In the genomic region with DNA sequence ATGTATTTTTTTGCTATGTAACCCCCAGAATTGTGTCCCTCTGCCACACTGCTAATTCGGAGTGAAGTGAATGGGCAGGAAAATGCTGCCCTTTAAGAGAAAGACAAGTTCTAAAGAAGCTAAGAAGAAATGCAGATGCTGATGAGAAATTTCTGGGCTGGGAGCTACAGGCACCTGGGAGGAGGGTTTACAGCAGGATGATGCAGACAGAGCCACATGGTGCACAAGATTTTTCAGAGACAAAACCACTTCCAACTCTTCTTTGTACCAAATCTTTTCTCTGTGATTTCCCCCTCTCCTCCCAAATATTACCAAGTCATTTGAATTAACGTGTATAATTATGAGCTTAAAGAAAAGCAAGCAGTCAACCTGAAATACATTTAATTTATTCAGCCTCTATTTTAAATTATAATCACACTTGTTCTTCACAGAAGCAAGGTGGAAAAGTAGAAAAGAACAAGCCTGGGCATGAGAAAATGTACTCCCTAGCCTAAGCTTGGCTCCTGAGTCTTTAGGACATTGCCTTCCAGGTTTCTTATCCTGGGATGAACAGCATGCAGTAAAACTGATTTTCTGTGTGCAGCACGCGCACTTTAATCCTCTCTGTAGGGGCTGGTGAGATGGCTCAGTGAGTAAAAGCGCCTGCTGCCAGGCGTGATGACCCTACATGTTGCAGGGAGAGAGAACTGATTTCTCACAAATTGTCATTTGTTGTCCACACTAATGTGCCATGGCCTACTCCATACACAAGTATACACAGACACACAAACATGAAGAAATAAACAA, we compare ENCODE assay signal across 20 mouse cellular contexts.
DNase-seq lines count a peak whose midpoint lies in the region; ATAC-seq and TF ChIP-seq lines count a peak whose summit lies in the region.
"Had no signal": no experiment of that assay in that cellular context is flagged by ENCODE, and none has a peak within 500 bp of the region (broad histone marks: within the 10 kb centered on the region; RNA-seq: fewer than 3 reads in every experiment).

No protein-coding gene starts in this region.

- H3K27me3 ChIP-seq in forebrain, embryonic 14.5 days (replicated peaks; ENCODE audit: control insufficient read depth, insufficient read depth, low read length): no peaks in the 10 kb centered on the region
- H3K27me3 ChIP-seq in forebrain, embryonic 11.5 days (ENCODE audit: control insufficient read depth, insufficient read depth, low read length): no peaks in the 10 kb centered on the region
- no peaks in the 10 kb centered on the region for H3K27me3 ChIP-seq in midbrain, embryonic 16.5 days (ENCODE audit: control insufficient read depth, insufficient read depth, low read depth, low read length)
- H3K27me3 ChIP-seq in midbrain, postnatal 0 days (ENCODE audit: insufficient read depth, low read length): no peaks in the 10 kb centered on the region
- no peaks in the 10 kb centered on the region for H3K27me3 ChIP-seq in intestine, embryonic 16.5 days (replicated peaks; ENCODE audit: control insufficient read depth, insufficient read depth, low read length)
- H3K27me3 ChIP-seq: CH12.LX; embryonic facial prominence, embryonic 13.5 days had no signal

- DNase-seq in forebrain, embryonic 14.5 days (ENCODE audit: low spot score): peak; percentile 19
- DNase-seq in forebrain, embryonic 11.5 days (ENCODE audit: low spot score): no peak
- DNase-seq in midbrain, postnatal 0 days (ENCODE audit: low spot score): no peak
- DNase-seq in cerebellum, adult 9-11 months: peak; percentile 66
- no peak for DNase-seq in right cerebral cortex, adult 18-20 months
- DNase-seq: adrenal gland, postnatal 36 days; heart, postnatal 10 days; kidney, adult 2 months; kidney, postnatal 10 days; lung, adult 18-20 months; lung, postnatal 14 days; right cerebral cortex, postnatal 14 days; spleen, adult 18-20 months; thymus, postnatal 36 days had no signal

- no peaks in the 10 kb centered on the region for H3K9me3 ChIP-seq in forebrain, embryonic 14.5 days (replicated peaks; ENCODE audit: control insufficient read depth, low read length)
- no peaks in the 10 kb centered on the region for H3K9me3 ChIP-seq in forebrain, embryonic 11.5 days (ENCODE audit: control insufficient read depth, low read length)
- H3K9me3 ChIP-seq in midbrain, embryonic 16.5 days (replicated peaks; ENCODE audit: control insufficient read depth, low read length, poor library complexity, severe bottlenecking): no peaks in the 10 kb centered on the region
- H3K9me3 ChIP-seq in midbrain, postnatal 0 days (ENCODE audit: low read length): no peaks in the 10 kb centered on the region
- no peaks in the 10 kb centered on the region for H3K9me3 ChIP-seq in intestine, embryonic 16.5 days (ENCODE audit: control insufficient read depth, low read length)
- H3K9me3 ChIP-seq: embryonic facial prominence, embryonic 13.5 days; heart, embryonic 10.5 days had no signal

- H3K36me3 ChIP-seq in forebrain, embryonic 14.5 days (ENCODE audit: control insufficient read depth, insufficient read depth, low read length): no peaks in the 10 kb centered on the region
- H3K36me3 ChIP-seq in forebrain, embryonic 11.5 days (ENCODE audit: control insufficient read depth, insufficient read depth, low read length): no peaks in the 10 kb centered on the region
- H3K36me3 ChIP-seq in midbrain, embryonic 16.5 days (ENCODE audit: control insufficient read depth, insufficient read depth, low read length): no peaks in the 10 kb centered on the region
- H3K36me3 ChIP-seq in midbrain, postnatal 0 days (ENCODE audit: insufficient read depth, low read length): no peaks in the 10 kb centered on the region
- H3K36me3 ChIP-seq in intestine, embryonic 16.5 days (ENCODE audit: control insufficient read depth, insufficient read depth, low read length): no peaks in the 10 kb centered on the region
- H3K36me3 ChIP-seq: embryonic facial prominence, embryonic 13.5 days; heart, embryonic 10.5 days had no signal

- WGBS in forebrain, embryonic 14.5 days: 17% methylated on average over 6 of the region's 6 CpGs
- WGBS in forebrain, embryonic 11.5 days: 28% methylated on average over 6 of the region's 6 CpGs
- 24% methylated on average over 6 of the region's 6 CpGs for WGBS in midbrain, embryonic 16.5 days
- WGBS in midbrain, postnatal 0 days: 39% methylated on average over 6 of the region's 6 CpGs
- WGBS in intestine, embryonic 16.5 days: 71% methylated on average over 6 of the region's 6 CpGs

- ATAC-seq in forebrain, embryonic 14.5 days: no peak
- no peak for ATAC-seq in forebrain, embryonic 11.5 days (replicated peaks; ENCODE audit: low FRiP score)
- no peak for ATAC-seq in midbrain, embryonic 16.5 days
- no peak for ATAC-seq in midbrain, postnatal 0 days (ENCODE audit: low FRiP score)
- no peak for ATAC-seq in intestine, embryonic 16.5 days

- H3K27ac ChIP-seq in forebrain, embryonic 14.5 days (ENCODE audit: low read depth, low read length): no peak overlapping the region
- no peak overlapping the region for H3K27ac ChIP-seq in forebrain, embryonic 11.5 days (ENCODE audit: low read depth, low read length)
- peak overlapping the region; percentile 19; the same call in 1 of the 2 replicates for H3K27ac ChIP-seq in midbrain, embryonic 16.5 days (ENCODE audit: low read length)
- H3K27ac ChIP-seq in midbrain, postnatal 0 days (ENCODE audit: low read depth, low read length): no peak overlapping the region
- no peak overlapping the region for H3K27ac ChIP-seq in intestine, embryonic 16.5 days (ENCODE audit: low read length)
- H3K27ac ChIP-seq: embryonic facial prominence, embryonic 13.5 days; heart, embryonic 10.5 days had no signal

- H3K4me2 ChIP-seq in forebrain, embryonic 14.5 days (ENCODE audit: low read length): no peak overlapping the region
- no peak overlapping the region for H3K4me2 ChIP-seq in forebrain, embryonic 11.5 days (ENCODE audit: low read depth, low read length, severe bottlenecking)
- H3K4me2 ChIP-seq in midbrain, embryonic 16.5 days (ENCODE audit: low read length): no peak overlapping the region
- H3K4me2 ChIP-seq in midbrain, postnatal 0 days (ENCODE audit: low read depth, low read length, poor library complexity, severe bottlenecking): no peak overlapping the region
- H3K4me2 ChIP-seq in intestine, embryonic 16.5 days (ENCODE audit: low read depth, low read length): no peak overlapping the region
- H3K4me2 ChIP-seq: embryonic facial prominence, embryonic 13.5 days; liver, embryonic 11.5 days had no signal

- TF ChIP-seq CTCF in midbrain, postnatal 0 days (IDR thresholded peaks at IDR 0.05): no peak

- H3K4me3 ChIP-seq in forebrain, embryonic 14.5 days (ENCODE audit: low read depth, low read length): no peak overlapping the region
- no peak overlapping the region for H3K4me3 ChIP-seq in forebrain, embryonic 11.5 days (ENCODE audit: low read depth, low read length)
- H3K4me3 ChIP-seq in midbrain, embryonic 16.5 days (ENCODE audit: low read depth, low read length): no peak overlapping the region
- H3K4me3 ChIP-seq in midbrain, postnatal 0 days (ENCODE audit: low read depth, low read length): no peak overlapping the region
- H3K4me3 ChIP-seq in intestine, embryonic 16.5 days (ENCODE audit: low read length): no peak overlapping the region
- H3K4me3 ChIP-seq: embryonic facial prominence, embryonic 13.5 days; heart, embryonic 10.5 days had no signal

- H3K4me1 ChIP-seq in forebrain, embryonic 14.5 days (ENCODE audit: control insufficient read depth, insufficient read depth, low read length): peaks cover 15% of the 10 kb centered on the region; the same call in 1 of the 2 replicates
- peaks cover 2% of the 10 kb centered on the region; the same call in 1 of the 2 replicates for H3K4me1 ChIP-seq in forebrain, embryonic 11.5 days (replicated peaks; ENCODE audit: control insufficient read depth, insufficient read depth, low read length)
- peaks cover 10% of the 10 kb centered on the region for H3K4me1 ChIP-seq in midbrain, embryonic 16.5 days (ENCODE audit: control insufficient read depth, insufficient read depth, low read length)
- H3K4me1 ChIP-seq in midbrain, postnatal 0 days (ENCODE audit: insufficient read depth, low read length): no peaks in the 10 kb centered on the region; the same call in 1 of the 2 replicates
- no peaks in the 10 kb centered on the region for H3K4me1 ChIP-seq in intestine, embryonic 16.5 days (ENCODE audit: control insufficient read depth, insufficient read depth, low read length)
- H3K4me1 ChIP-seq: embryonic facial prominence, embryonic 13.5 days; heart, embryonic 10.5 days had no signal

- H3K9ac ChIP-seq in forebrain, embryonic 14.5 days (ENCODE audit: low read length): no peak overlapping the region
- no peak overlapping the region for H3K9ac ChIP-seq in forebrain, embryonic 11.5 days (ENCODE audit: low read length)
- H3K9ac ChIP-seq in midbrain, embryonic 16.5 days (ENCODE audit: low read depth, low read length): no peak overlapping the region
- H3K9ac ChIP-seq in midbrain, postnatal 0 days (replicated peaks; ENCODE audit: low read length, poor library complexity, severe bottlenecking): no peak overlapping the region
- H3K9ac ChIP-seq in intestine, embryonic 16.5 days (ENCODE audit: low read depth, low read length): no peak overlapping the region
- H3K9ac ChIP-seq: embryonic facial prominence, embryonic 13.5 days had no signal

Comparison
In these comparisons a context has a peak if more than half of its experiments do, and no peak if none do; other contexts are left out.
1. DNase-seq: peak in forebrain, embryonic 14.5 days (single experiment) and cerebellum, adult 9-11 months (single experiment); none in forebrain, embryonic 11.5 days (single experiment), midbrain, postnatal 0 days (single experiment) and right cerebral cortex, adult 18-20 months (single experiment).